Mouse (Mus musculus): ENCODE measurements around the gene Fbxw2.
"Not testable (repeated sequence)": the region's sequence is repeated elsewhere in the genome, so short reads cannot be mapped to it uniquely, and the experiment has no call there.

The Fbxw2 gene

GRCm38 (mm10) chr2:34825827-34826459 lies at the start of gene Fbxw2:
TSS of gene Fbxw2 (minus strand) at chr2:34826311.
- DNase-seq (ENCODE audit: low spot score), result peak; percentile 88

GRCm38 (mm10) chr2:34874816-34875345 lies 48.8 kb upstream of the Fbxw2 start, which contains the start of gene Psmd5:
TSS of gene Psmd5 (minus strand) at chr2:34874968.
- no peak for DNase-seq (ENCODE audit: low spot score)

DNA sequence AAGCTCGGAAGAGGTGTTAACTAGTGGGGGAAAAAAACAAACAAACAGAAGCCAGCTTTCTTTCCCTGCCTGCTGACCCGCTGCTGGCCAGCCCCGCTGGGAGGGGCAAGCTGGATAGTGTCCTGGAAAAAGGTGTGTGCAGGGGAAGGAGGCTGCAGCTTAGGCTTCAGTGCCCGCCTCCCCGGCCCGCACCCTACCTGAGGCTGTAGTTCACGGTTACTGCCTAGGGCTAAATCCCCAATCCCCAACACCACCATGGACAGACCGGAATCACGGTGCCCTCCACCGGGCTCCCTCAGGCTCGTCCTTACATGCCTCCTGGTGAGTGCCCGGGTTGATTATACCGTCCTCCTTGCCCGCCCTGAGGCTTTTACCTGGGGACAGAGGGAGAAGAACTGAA lies 48.2 kb upstream of the Fbxw2 start, which contains the start of gene Cutal:
Gene Cutal (plus strand): TSS at position 126 of the 400 bp plus-strand sequence.
- DNase-seq (ENCODE audit: low spot score), result no peak

DNA sequence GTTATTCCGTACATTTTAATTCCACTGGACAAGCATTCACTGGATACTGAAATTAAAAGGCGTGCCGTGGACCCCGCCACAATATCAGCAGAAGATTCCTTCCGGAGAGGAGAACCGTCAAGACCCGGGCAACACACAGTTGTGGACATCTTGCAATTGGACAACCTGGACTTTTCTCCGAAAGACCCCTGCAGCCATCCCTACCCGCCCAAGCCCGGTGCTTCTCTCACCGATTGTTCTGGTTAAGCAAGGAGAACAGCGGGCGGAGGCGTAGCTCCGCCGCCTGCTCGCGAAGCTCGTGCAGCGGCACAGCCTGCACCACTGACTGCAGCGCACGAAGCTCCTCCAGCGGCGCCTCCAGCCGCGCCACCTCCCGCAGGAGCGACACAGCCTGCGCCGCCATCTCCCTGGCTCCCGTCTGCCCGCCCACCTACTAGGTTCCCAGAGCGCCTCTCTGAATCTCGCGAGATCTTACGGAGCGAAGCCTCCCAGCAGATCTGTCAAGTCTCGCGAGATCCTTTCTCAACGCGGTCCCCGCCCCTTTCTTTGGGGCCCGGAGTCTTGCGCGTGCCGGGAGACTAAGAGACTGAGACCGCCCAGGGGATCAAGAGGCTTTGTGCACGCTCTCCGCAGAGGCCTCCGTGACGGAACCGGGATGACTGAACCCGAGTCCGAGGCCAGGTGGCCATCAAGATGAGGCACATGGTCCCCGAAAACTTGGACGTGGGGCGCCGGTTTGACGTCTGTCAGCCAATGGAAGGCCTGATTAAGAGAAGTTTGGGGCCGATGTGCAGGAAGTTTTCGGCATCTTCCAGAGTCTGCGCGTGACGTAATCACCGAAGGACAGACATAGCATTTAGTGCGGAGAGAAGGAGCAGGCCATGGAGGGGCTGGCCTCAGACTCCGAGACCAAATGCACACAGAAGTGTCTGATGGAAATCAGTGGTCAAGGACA lies 44.7 kb upstream of the Fbxw2 start:
- peak; percentile 95 for DNase-seq (ENCODE audit: low spot score)

- no peak for DNase-seq (ENCODE audit: low spot score)
These were observed 43.6 kb upstream of the Fbxw2 start for GRCm38 (mm10) chr2:34869680-34870079.

DNA sequence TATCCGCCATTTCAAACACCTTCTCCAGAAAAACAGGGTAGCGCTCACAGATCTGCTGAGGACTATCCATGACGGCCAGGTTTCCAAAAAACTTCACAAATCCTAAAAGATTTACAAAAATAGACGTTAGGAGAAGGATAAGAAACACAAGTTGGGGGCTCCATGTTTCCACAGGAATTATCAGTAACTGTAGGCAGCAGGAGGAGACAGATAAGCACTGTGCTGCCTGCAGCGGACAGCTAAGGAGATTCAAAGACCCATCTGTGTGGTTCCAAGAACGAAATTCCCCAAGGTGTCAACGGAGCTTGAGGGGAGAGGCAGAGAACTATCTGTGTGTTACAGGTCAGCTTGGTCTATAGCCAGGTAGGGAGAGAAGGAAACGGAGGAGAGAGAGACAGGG lies 31.6 kb upstream of the Fbxw2 start:
- DNase-seq (ENCODE audit: low spot score), result no peak

- DNase-seq (ENCODE audit: low spot score), result no peak
These were observed 29.2 kb upstream of the Fbxw2 start for GRCm38 (mm10) chr2:34855265-34855664.

GRCm38 (mm10) chr2:34847702-34848101 lies 21.6 kb upstream of the Fbxw2 start:
- no peak for DNase-seq (ENCODE audit: low spot score)

GRCm38 (mm10) chr2:34843211-34843939 lies 17.3 kb upstream of the Fbxw2 start:
- DNase-seq (ENCODE audit: low spot score), result no peak

- no peak for DNase-seq (ENCODE audit: low spot score)
These were observed 15.6 kb upstream of the Fbxw2 start for GRCm38 (mm10) chr2:34841706-34842105.

GRCm38 (mm10) chr2:34840143-34840542 lies 14.0 kb upstream of the Fbxw2 start:
- DNase-seq (ENCODE audit: low spot score), result not testable (repeated sequence)

- DNase-seq (ENCODE audit: low spot score), result no peak
These were observed 9.6 kb upstream of the Fbxw2 start for GRCm38 (mm10) chr2:34835669-34836068.

DNA sequence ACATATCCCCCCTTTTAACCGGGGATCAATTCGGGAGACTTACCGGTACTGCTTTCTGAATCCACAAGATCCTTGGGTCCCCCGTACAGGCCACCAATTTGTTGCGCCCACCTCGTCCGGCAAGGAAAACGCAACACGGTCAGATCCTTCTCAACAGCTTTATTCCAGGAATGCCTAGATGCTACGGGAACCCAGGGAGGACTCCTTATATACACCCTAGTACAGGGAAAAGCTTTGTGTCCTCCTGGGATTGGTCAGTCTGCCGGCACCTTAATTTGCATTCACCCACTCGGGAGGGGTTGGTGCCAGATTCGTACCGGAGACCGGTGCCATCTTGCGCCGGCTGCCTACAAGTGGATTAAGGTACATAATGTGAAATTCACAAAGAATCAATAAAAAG lies 7.5 kb upstream of the Fbxw2 start:
- no peak for DNase-seq (ENCODE audit: low spot score)

DNA sequence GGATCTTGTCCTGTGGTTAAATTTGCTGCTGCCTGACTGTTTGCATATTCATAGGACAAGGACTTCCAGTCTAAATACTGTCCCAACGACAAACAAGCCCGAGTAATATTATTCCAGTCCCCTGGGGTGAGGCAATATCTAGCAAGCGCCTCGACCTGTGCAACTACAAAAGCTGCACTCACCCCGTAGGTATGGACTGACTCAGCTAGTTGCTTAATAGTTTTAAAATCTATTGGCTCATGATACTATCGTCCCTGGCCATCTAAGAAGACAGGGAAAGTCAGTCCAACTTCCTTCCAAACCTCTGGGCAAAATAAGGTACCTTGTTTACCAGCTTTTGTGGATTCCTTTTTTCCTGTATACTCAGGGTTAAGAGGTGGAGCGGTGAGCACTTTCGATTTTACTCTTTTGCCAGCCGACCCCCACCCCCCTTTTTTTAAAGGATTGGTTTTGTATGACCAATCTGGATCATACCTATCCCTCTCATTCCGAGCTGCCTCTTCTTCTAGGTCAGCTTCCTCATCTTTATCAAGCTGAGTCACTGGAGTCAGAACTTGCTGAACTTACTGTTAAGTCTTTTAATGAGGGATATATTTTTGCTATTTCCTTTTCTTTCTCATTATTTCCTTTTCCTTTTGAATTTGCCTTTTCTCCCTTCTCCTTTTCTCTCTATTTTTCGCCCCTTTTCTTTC lies 6.8 kb upstream of the Fbxw2 start, which contains the start of gene Gm34653:
Gene Gm34653 (plus strand): TSS at position 242 of the 692 bp plus-strand sequence.
- not testable (repeated sequence) for DNase-seq (ENCODE audit: low spot score)

DNA sequence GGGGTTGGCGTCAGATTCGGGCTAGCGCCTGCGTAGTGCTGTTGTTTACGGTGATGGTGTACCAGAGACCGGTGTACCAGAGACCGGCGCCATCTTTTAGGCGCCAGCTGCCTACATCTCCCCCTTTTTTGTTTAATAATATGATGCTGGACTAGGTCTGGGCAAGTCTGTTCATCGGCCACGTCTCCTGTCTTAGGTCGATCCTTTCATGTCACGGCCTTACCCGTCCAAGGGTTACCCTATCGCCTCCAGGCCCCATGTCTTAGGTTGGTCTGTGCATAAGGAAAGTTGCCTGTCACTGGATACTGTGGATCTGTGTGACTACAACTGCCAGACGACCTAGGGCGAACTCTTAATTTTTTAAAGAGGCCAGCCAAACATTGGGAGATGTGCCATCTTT lies 4.0 kb upstream of the Fbxw2 start:
- not testable (repeated sequence) for DNase-seq (ENCODE audit: low spot score)

GRCm38 (mm10) chr2:34828026-34828425 lies 1.9 kb upstream of the Fbxw2 start:
- no peak for DNase-seq (ENCODE audit: low spot score)

- DNase-seq (ENCODE audit: low spot score), result no peak
These were observed 1.5 kb upstream of the Fbxw2 start for GRCm38 (mm10) chr2:34827591-34827990.

DNA sequence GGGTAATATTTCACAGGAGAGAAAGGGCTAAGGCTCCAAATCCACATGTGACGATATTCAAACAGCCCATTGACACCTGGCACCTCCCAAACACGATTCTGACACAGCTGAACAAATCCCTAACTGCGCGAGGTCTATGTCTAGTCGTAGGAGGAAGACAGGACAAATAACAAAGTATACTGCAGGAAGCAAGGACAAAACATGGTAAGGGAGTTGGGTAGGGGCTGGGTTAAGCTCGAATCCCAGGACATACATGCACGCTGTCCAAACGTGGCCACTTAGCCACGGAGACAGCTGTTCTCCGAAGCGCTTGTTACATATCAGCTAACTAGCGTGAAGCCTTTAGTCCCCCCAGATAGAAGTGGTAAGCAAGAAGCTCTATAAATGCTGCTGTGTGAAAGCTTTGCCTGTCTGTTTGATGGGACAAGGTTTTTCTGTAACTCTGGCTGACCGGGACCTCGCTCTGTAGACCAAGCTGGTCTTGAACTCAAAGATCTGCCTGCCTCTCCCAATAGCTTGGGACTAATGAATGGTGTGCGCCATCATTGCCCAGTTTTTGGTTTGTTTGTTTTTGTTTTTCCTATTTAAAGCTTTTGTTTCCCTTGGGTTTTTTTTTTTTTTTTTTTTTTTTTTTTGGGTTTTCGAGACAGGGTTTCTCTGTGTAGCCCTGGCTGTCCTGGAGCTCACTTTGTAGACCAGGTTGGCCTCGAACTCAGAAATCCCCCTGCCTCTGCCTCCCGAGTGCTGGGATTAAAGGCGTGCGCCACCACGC lies 535 bp upstream of the Fbxw2 start:
- DNase-seq (ENCODE audit: low spot score), result no peak

GRCm38 (mm10) chr2:34818492-34818891 lies 7.6 kb downstream of the Fbxw2 start:
- no peak for DNase-seq (ENCODE audit: low spot score)

- DNase-seq (ENCODE audit: low spot score), result not testable (repeated sequence)
These were observed 10.2 kb downstream of the Fbxw2 start for GRCm38 (mm10) chr2:34815893-34816292.

GRCm38 (mm10) chr2:34812706-34813105 lies 13.4 kb downstream of the Fbxw2 start:
- DNase-seq (ENCODE audit: low spot score), result no peak

Measured in T-cell, adult 2 months (primary cell).